Mouse (Mus musculus) intestine, postnatal 0 days (tissue): ENCODE measurements around the gene Cyb5d1. TPM values are rescaled to one million over a fixed set of nuclear protein-coding genes. Genes with fewer than 3 reads are reported as not detected.

Source experiments
- ATAC-seq: fragments of 200-750 bp; cut with Nextera tagmentation; 2 replicates; pipeline ENCODE4 v1.8.0; 2017; ENCODE audit warnings: mild to moderate bottlenecking, moderate TSS enrichment, moderate library complexity
- H3K27ac ChIP-seq: fragments of 300-500 bp; sonication (generic); 2 replicates; pipeline ENCODE4 v1.5.1; 2014; ENCODE audit warnings: mild to moderate bottlenecking, low read depth, low read length, moderate library complexity
- H3K27me3 ChIP-seq: fragments of 300-500 bp; sonication (generic); replicated peaks from 2 replicates; pipeline ENCODE4 v1.6.1; 2014; ENCODE audit warnings: low read length, mixed read lengths; ENCODE audit not compliant: control insufficient read depth, insufficient read depth
- H3K36me3 ChIP-seq: fragments of 300-500 bp; sonication (generic); 2 replicates; pipeline ENCODE4 v1.6.1; 2014; ENCODE audit warnings: mild to moderate bottlenecking, moderate library complexity; ENCODE audit not compliant: control insufficient read depth, insufficient read depth
- H3K4me1 ChIP-seq: fragments of 300-500 bp; sonication (generic); replicated peaks from 2 replicates; pipeline ENCODE4 v1.6.1; 2014; ENCODE audit warnings: antibody characterized with exemption, low read length, mixed read lengths; ENCODE audit not compliant: control insufficient read depth, insufficient read depth
- H3K4me2 ChIP-seq: fragments of 300-500 bp; sonication (generic); replicated peaks from 2 replicates; pipeline ENCODE4 v1.6.1; 2014; ENCODE audit warnings: low read depth, mild to moderate bottlenecking, moderate library complexity
- H3K4me3 ChIP-seq: fragments of 300-500 bp; sonication (generic); 2 replicates; pipeline ENCODE4 v1.5.1; 2014; ENCODE audit warnings: low read depth, low read length
- H3K9ac ChIP-seq: fragments of 300-500 bp; sonication (generic); 2 replicates; pipeline ENCODE4 v1.6.1; 2014; ENCODE audit warnings: mild to moderate bottlenecking, low read depth, low read length
- H3K9me3 ChIP-seq: fragments of 300-500 bp; sonication (generic); 2 replicates; pipeline ENCODE4 v1.6.1; 2016; ENCODE audit warnings: mixed run types; ENCODE audit not compliant: control insufficient read depth
- CTCF ChIP-seq: sonication (generic); IDR thresholded peaks from 2 replicates; pipeline ENCODE4 v1.5.1; 2016; ENCODE audit warnings: low read depth, mild to moderate bottlenecking, control low read depth, antibody characterized with exemption, moderate library complexity
- WGBS: fragments of 180-500 bp; shearing (Covaris S2); extraction: QIAGEN DNeasy Blood & Tissue Kit; methylation state at CpG from one replicate; pipeline ENCODE4 v1.1.7; 2014; 5-methylcytosine and 5-hydroxymethylcytosine counted together
- polyA plus RNA-seq: library from polyadenylated mRNA; unstranded; fragments of >200 nt; fragmentation: Nextera tagmentation; extraction: Ambion mirVana; gene quantifications from 2 replicates; pipeline ENCODE4 v1.2.1, GENCODE M21; 2015

Cyb5d1 gene
- polyA plus RNA-seq, 1 experiment from 2014 or later = 8.9 TPM

DNA sequence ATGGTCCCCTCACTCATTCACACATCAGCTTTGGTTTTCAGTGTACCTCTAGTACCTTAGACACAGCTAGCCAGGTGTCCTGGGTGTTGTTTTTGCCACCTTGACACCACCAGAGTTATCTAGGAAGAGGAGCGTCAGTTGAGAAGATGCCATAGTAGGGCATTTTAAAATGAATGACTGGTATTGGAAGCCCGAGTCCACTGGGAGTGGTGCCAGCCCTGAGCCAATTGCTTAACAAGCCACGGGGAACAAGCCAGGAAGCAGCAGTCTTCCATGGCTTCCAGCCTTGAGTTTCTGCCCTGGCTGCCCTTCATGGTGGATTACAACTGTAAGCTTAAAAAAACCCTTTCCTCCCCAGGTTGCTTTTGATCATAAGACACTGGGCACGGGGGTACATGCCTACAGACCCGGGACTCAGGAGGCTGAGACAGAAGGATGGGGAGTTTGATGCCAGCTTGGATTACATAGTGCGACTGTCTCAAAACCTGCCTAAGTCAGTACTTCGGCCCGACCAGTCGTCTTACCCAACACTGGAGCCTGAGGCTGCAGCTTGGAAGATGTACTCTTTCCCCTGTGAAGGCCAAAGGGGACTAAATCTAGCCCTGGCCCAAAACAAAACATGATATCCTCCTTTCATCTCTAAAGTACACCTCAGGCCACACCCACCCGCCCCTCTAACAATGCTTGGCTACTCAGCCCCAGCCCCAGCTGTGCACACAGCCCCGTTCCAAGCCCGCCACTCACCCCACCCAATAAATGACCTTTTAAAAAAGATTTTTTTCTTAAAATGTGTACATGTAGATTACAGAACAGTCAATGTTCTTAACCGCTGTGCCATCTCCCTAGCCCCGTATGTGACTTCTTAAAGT is 5.7 kb downstream of the Cyb5d1 start:
- no peak overlapping the region for H3K27ac ChIP-seq
- H3K36me3 ChIP-seq = no peaks in the 10 kb centered on the region
- no peak for TF ChIP-seq CTCF
- H3K4me2 ChIP-seq = 0 out of 2 replicates have a peak overlapping the region, but pooled peaks have one; percentile 25
- no peaks in the 10 kb centered on the region for H3K4me1 ChIP-seq
- no peak overlapping the region for H3K9ac ChIP-seq
- ATAC-seq = no peak
- no peaks in the 10 kb centered on the region for H3K27me3 ChIP-seq
- 57% methylated on average over 14 of the region's 14 CpGs for WGBS
- H3K9me3 ChIP-seq = no peaks in the 10 kb centered on the region
- H3K4me3 ChIP-seq = no peak overlapping the region

DNA sequence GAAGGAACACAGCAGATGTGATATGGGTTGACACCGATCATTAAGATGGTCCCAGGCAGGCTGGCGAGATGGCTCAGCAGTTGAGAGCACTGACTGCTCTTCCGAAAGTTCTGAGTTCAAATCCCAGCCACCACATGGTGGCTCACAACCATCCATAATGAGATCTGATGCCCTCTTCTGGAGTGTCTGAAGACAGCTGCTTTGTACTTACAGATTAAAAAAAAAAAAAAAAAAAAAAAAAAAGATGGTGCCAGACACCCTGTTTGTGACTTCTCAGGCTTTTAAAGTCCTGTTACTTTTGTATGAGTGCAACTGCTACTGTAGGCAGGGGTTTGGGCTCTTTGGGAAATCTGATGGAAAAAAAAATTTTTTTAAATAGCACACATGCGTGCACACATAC is 6.8 kb downstream of the Cyb5d1 start:
- Histone ChIP-seq H3K4me1 (no peaks in the 10 kb centered on the region), H3K9me3 (no peaks in the 10 kb centered on the region), H3K4me3 (no peak overlapping the region), H3K27me3 (no peaks in the 10 kb centered on the region), H3K9ac (no peak overlapping the region), H3K36me3 (no peaks in the 10 kb centered on the region), H3K4me2 (no peak overlapping the region), H3K27ac (no peak overlapping the region)
- 97% methylated on average over 4 of the region's 4 CpGs for WGBS
- peak; percentile 25; the same call in 1 of the 2 replicates for TF ChIP-seq CTCF
- no peak for ATAC-seq

DNA sequence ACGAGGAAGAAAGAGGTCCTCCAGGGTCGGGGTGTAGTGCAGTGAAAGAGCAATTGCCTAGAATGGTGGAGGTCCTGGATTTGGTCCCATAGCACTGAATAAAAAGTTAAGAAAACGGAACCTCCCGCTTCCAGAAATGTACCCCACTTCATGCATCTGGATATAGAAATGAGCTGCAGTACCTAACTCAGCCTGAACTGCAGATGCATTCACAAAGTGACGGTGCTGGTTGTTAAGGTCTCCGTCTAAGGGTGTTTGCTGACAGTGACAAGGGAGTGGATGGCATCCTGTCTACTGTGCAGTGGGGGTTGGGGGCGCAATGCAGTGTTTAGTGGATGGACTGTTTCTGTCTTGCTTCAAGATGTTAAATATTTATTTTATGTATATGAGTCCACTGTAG is 8.7 kb downstream of the Cyb5d1 start:
- Histone ChIP-seq H3K36me3 (no peaks in the 10 kb centered on the region), H3K9ac (no peak overlapping the region), H3K4me1 (no peaks in the 10 kb centered on the region), H3K9me3 (no peaks in the 10 kb centered on the region), H3K4me3 (no peak overlapping the region), H3K4me2 (no peak overlapping the region), H3K27me3 (no peaks in the 10 kb centered on the region), H3K27ac (no peak overlapping the region)
- 67% methylated on average over 7 of the region's 7 CpGs for WGBS
- ATAC-seq = no peak
- peak; percentile 45 for TF ChIP-seq CTCF

DNA sequence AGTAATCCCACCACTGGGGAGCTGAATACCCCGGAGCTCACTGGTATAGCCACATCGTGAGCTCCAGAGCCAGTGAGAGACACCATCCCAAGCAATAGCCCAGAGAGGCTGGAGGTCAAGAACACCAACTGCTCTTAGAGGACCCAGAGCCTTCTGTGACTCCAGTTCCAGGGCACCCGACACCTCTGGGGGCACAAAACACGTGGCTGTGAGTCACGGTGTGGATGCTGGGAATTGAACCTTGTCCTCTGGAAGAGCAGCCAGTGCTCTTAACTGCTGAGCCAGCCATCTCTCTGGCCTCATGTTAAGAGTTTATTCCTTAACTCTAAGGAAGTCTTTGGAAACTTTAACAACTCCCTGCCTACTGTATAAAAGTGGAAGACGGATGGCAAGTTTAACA is 10.5 kb downstream of the Cyb5d1 start:
- Histone ChIP-seq H3K9me3 (no peaks in the 10 kb centered on the region), H3K9ac (no peak overlapping the region), H3K36me3 (no peaks in the 10 kb centered on the region), H3K27me3 (no peaks in the 10 kb centered on the region), H3K4me2 (no peak overlapping the region), H3K4me3 (no peak overlapping the region), H3K27ac (peak overlapping the region; percentile 75), H3K4me1 (no peaks in the 10 kb centered on the region)
- WGBS = 51% methylated on average over 6 of the region's 6 CpGs
- peak; percentile 75 for ATAC-seq
- no peak for TF ChIP-seq CTCF

- no peak for TF ChIP-seq CTCF
- Histone ChIP-seq H3K4me1 (no peaks in the 10 kb centered on the region), H3K9ac (no peak overlapping the region), H3K9me3 (no peaks in the 10 kb centered on the region), H3K27ac (no peak overlapping the region), H3K36me3 (no peaks in the 10 kb centered on the region), H3K4me3 (no peak overlapping the region), H3K4me2 (no peak overlapping the region), H3K27me3 (no peaks in the 10 kb centered on the region)
- 74% methylated on average over 10 of the region's 10 CpGs for WGBS
- no peak for ATAC-seq
These were observed 12.8 kb downstream of the Cyb5d1 start for GRCm38 (mm10) chr11:69382478-69383105.

DNA sequence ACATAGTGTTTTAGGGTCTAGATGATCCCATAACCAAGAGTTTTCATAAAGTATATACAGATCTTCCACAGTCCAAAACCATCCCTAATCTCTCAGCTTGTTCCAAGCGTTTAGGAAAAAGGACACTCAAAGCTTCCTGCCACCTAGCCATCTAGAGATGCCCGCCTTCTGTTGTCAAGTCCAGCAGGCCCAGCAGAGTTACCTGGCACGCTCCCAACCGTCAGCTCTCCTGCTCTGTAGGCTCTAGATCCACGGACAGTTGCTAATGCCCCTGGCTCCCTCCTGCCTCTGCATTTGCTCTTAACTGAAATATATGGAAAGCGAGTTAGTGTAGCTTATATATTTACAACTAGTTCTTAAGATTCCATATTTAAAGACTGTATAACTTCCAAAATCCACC is 14.1 kb downstream of the Cyb5d1 start:
- Histone ChIP-seq H3K36me3 (no peaks in the 10 kb centered on the region), H3K9ac (no peak overlapping the region), H3K27me3 (no peaks in the 10 kb centered on the region), H3K4me3 (no peak overlapping the region), H3K4me2 (no peak overlapping the region), H3K4me1 (0 out of 2 replicates have a peak, but pooled peaks cover 2% of the 10 kb centered on the region), H3K27ac (no peak overlapping the region), H3K9me3 (no peaks in the 10 kb centered on the region)
- no peak for ATAC-seq
- WGBS = 80% methylated on average over 6 of the region's 6 CpGs
- TF ChIP-seq CTCF = no peak
